Mouse (Mus musculus) lung, embryonic 14.5 days (tissue): ENCODE data around the gene Foxp4. TPM values are rescaled to one million over a fixed set of nuclear protein-coding genes. Genes with fewer than 3 reads are reported as not detected.
"Not testable (repeated sequence)": the region's sequence is repeated elsewhere in the genome, so short reads cannot be mapped to it uniquely, and the experiment has no call there.

Experiments used
- ATAC-seq: fragments of 200-750 bp; cut with Nextera tagmentation; 2 replicates; pipeline ENCODE4 v1.8.0; 2017; ENCODE audit warnings: mild to moderate bottlenecking, moderate TSS enrichment, moderate library complexity; ENCODE audit not compliant: insufficient read depth
- DNase-seq: peaks from one replicate; pipeline ENCODE4 v3.0.0-alpha.2; 2015
- H3K27ac ChIP-seq: fragments of 300-500 bp; sonication (generic); 2 replicates; pipeline ENCODE4 v1.5.1; 2014; ENCODE audit warnings: low read depth, mild to moderate bottlenecking, moderate library complexity
- H3K27me3 ChIP-seq: fragments of 300-500 bp; sonication (generic); 2 replicates; pipeline ENCODE4 v1.6.1; 2014; ENCODE audit warnings: low read length, control low read depth; ENCODE audit not compliant: insufficient read depth
- H3K36me3 ChIP-seq: fragments of 300-500 bp; sonication (generic); 2 replicates; pipeline ENCODE4 v1.6.1; 2014; ENCODE audit warnings: control low read depth; ENCODE audit not compliant: insufficient read depth
- H3K4me1 ChIP-seq: fragments of 300-500 bp; sonication (generic); 2 replicates; pipeline ENCODE4 v1.6.1; 2014; ENCODE audit warnings: antibody characterized with exemption, control low read depth; ENCODE audit not compliant: insufficient read depth
- H3K4me2 ChIP-seq: fragments of 300-500 bp; sonication (generic); 2 replicates; pipeline ENCODE4 v1.6.1; 2014; ENCODE audit warnings: mild to moderate bottlenecking
- H3K4me3 ChIP-seq: fragments of 300-500 bp; sonication (generic); 2 replicates; pipeline ENCODE4 v1.5.1; 2014; ENCODE audit warnings: low read depth, low read length
- H3K9ac ChIP-seq: fragments of 300-500 bp; sonication (generic); 2 replicates; pipeline ENCODE4 v1.6.1; 2014
- H3K9me3 ChIP-seq: fragments of 300-500 bp; sonication (generic); 2 replicates; pipeline ENCODE4 v1.6.1; 2016; ENCODE audit warnings: low read depth, low read length, control low read depth
- CTCF ChIP-seq: IDR thresholded peaks from 2 replicates; pipeline ENCODE4 v1.5.1; 2016; ENCODE audit warnings: antibody characterized with exemption, low read depth
- WGBS: fragments of 180-500 bp; shearing (Covaris S2); extraction: QIAGEN DNeasy Blood & Tissue Kit; methylation state at CpG from one replicate; pipeline ENCODE4 v1.1.7; 2014; 5-methylcytosine and 5-hydroxymethylcytosine counted together
- polyA plus RNA-seq: library from polyadenylated mRNA; unstranded; fragments of >200 nt; fragmentation: Nextera tagmentation; extraction: Ambion mirVana; gene quantifications from 2 replicates; pipeline ENCODE4 v1.2.1, GENCODE M21; 2014

Gene Foxp4
- polyA plus RNA-seq, 1 experiment from 2014 or later, result 42.2 TPM

- H3K9me3 ChIP-seq, result no peaks in the 10 kb centered on the region
- no peak overlapping the region for H3K9ac ChIP-seq
- no peaks in the 10 kb centered on the region for H3K36me3 ChIP-seq
- no peak overlapping the region for H3K4me2 ChIP-seq
- ATAC-seq (no peak), DNase-seq (no peak)
- H3K4me1 ChIP-seq, result no peaks in the 10 kb centered on the region
- no peak overlapping the region for H3K4me3 ChIP-seq
- no peaks in the 10 kb centered on the region for H3K27me3 ChIP-seq
- H3K27ac ChIP-seq, result no peak overlapping the region
- no peak for TF ChIP-seq CTCF
- WGBS, result 80% methylated on average over 3 of the region's 4 CpGs
Measured at GRCm38 (mm10) chr17:47853336-47853735, 71.1 kb downstream of the Foxp4 start.

GRCm38 (mm10) chr17:47851798-47852360 is 72.6 kb downstream of the Foxp4 start:
- not testable (repeated sequence) for H3K9ac ChIP-seq, H3K27me3 ChIP-seq, H3K4me3 ChIP-seq, H3K4me1 ChIP-seq, H3K9me3 ChIP-seq, H3K36me3 ChIP-seq
- 0 out of 2 replicates have a peak overlapping the region, but pooled peaks have one; percentile 37 for H3K27ac ChIP-seq
- peak; percentile 42 for DNase-seq
- 4% methylated on average over 22 of the region's 22 CpGs for WGBS
- peak overlapping the region; percentile 49 for H3K4me2 ChIP-seq
- peak; percentile 55; the same call in 1 of the 2 replicates for ATAC-seq

GRCm38 (mm10) chr17:47850639-47851314 is 73.7 kb downstream of the Foxp4 start:
- no peak overlapping the region for H3K4me2 ChIP-seq
- no peaks in the 10 kb centered on the region for H3K36me3 ChIP-seq
- no peak for TF ChIP-seq CTCF
- ATAC-seq (no peak), DNase-seq (no peak)
- H3K9me3 ChIP-seq, result no peaks in the 10 kb centered on the region
- 67% methylated on average over 7 of the region's 7 CpGs for WGBS
- H3K9ac ChIP-seq, result no peak overlapping the region
- H3K4me3 ChIP-seq, result no peak overlapping the region
- no peaks in the 10 kb centered on the region for H3K27me3 ChIP-seq
- H3K27ac ChIP-seq, result no peak overlapping the region; the same call in 1 of the 2 replicates
- H3K4me1 ChIP-seq, result no peaks in the 10 kb centered on the region

GRCm38 (mm10) chr17:47850035-47850434 is 74.4 kb downstream of the Foxp4 start:
- H3K4me3 ChIP-seq, result no peak overlapping the region
- H3K27me3 ChIP-seq, result no peaks in the 10 kb centered on the region
- no peak overlapping the region for H3K9ac ChIP-seq
- ATAC-seq, result no peak
- H3K9me3 ChIP-seq, result no peaks in the 10 kb centered on the region
- TF ChIP-seq CTCF, result no peak
- 63% methylated on average over 3 of the region's 3 CpGs for WGBS
- no peaks in the 10 kb centered on the region for H3K4me1 ChIP-seq
- no peak overlapping the region for H3K4me2 ChIP-seq
- H3K36me3 ChIP-seq, result no peaks in the 10 kb centered on the region
- no peak for DNase-seq
- peak overlapping the region; percentile 18; the same call in 1 of the 2 replicates for H3K27ac ChIP-seq

GRCm38 (mm10) chr17:47847985-47848384 is 76.5 kb downstream of the Foxp4 start:
- Histone ChIP-seq H3K4me1 (no peaks in the 10 kb centered on the region), H3K27ac (no peak overlapping the region), H3K36me3 (no peaks in the 10 kb centered on the region), H3K9ac (no peak overlapping the region), H3K27me3 (no peaks in the 10 kb centered on the region), H3K4me3 (no peak overlapping the region), H3K4me2 (no peak overlapping the region), H3K9me3 (peaks cover 4% of the 10 kb centered on the region)
- TF ChIP-seq CTCF, result peak; percentile 26; the same call in 1 of the 2 replicates
- DNase-seq, result no peak
- 72% methylated on average over 6 of the region's 6 CpGs for WGBS
- no peak for ATAC-seq

- Histone ChIP-seq H3K36me3 (no peaks in the 10 kb centered on the region), H3K9me3 (peaks cover 4% of the 10 kb centered on the region), H3K27me3 (no peaks in the 10 kb centered on the region), H3K4me3 (no peak overlapping the region), H3K9ac (no peak overlapping the region), H3K4me2 (no peak overlapping the region), H3K4me1 (no peaks in the 10 kb centered on the region; the same call in 1 of the 2 replicates), H3K27ac (no peak overlapping the region)
- 73% methylated on average over 11 of the region's 11 CpGs for WGBS
- no peak for TF ChIP-seq CTCF
- DNase-seq (no peak), ATAC-seq (no peak)
Measured at GRCm38 (mm10) chr17:47845609-47846008, 78.8 kb downstream of the Foxp4 start.

GRCm38 (mm10) chr17:47843465-47843864 is 81.0 kb downstream of the Foxp4 start:
- peak; percentile 45 for TF ChIP-seq CTCF
- H3K4me2 ChIP-seq, result no peak overlapping the region
- no peaks in the 10 kb centered on the region for H3K36me3 ChIP-seq
- no peaks in the 10 kb centered on the region for H3K27me3 ChIP-seq
- no peak for DNase-seq
- no peak overlapping the region for H3K4me3 ChIP-seq
- ATAC-seq, result no peak
- no peaks in the 10 kb centered on the region; the same call in 1 of the 2 replicates for H3K4me1 ChIP-seq
- H3K9me3 ChIP-seq, result peaks cover 4% of the 10 kb centered on the region
- WGBS, result 95% methylated on average over 3 of the region's 3 CpGs
- H3K27ac ChIP-seq, result no peak overlapping the region
- no peak overlapping the region for H3K9ac ChIP-seq
